Mouse (Mus musculus) CH12.LX (cell line): ENCODE data around the gene Bdh1. TPM values are rescaled to one million over a fixed set of nuclear protein-coding genes. Genes with fewer than 3 reads are reported as not detected.
A peak's percentile ranks its signal among the peaks of the same experiment; 100 is the strongest.

Experiments used
- DNase-seq: peaks from one replicate; pipeline ENCODE4 v3.0.0-alpha.2; 2013; ENCODE audit errors: extremely low read depth
- H3K27ac ChIP-seq: 2 replicates; pipeline ENCODE4 v1.5.1; 2012; ENCODE audit warnings: low read depth, mild to moderate bottlenecking, control low read depth, moderate library complexity; ENCODE audit not compliant: insufficient read depth
- H3K27me3 ChIP-seq: replicated peaks from 2 replicates; pipeline ENCODE3; 2012; ENCODE audit warnings: inconsistent platforms
- H3K36me3 ChIP-seq, 2 experiments: replicated peaks in 1 of 2; 2 replicates each; pipeline versions ENCODE3 to v1.6.1; 2012; ENCODE audit warnings: inconsistent platforms in 1 of 2, low read length in 1 of 2, mild to moderate bottlenecking in 1 of 2, mixed read lengths in 1 of 2, moderate library complexity in 1 of 2; ENCODE audit not compliant: control insufficient read depth in 1 of 2, insufficient read depth in 1 of 2
- H3K4me1 ChIP-seq, 2 experiments: 2 replicates each; pipeline ENCODE4 v1.6.1; 2012; ENCODE audit warnings: inconsistent platforms in 1 of 2, moderate library complexity in 1 of 2; ENCODE audit not compliant: insufficient read depth in 2 of 2, control insufficient read depth in 1 of 2
- H3K4me2 ChIP-seq: 2 replicates; pipeline ENCODE4 v1.6.1; 2012; ENCODE audit warnings: low read depth, mild to moderate bottlenecking, control low read depth; ENCODE audit not compliant: poor library complexity, insufficient read depth, severe bottlenecking
- H3K4me3 ChIP-seq, 3 experiments: fragments of 150-350 bp in 1 of 3; sonication (generic) in 1 of 3; replicated peaks in 1 of 3; 2 replicates each; pipeline versions ENCODE3 to v1.5.1; 2011 to 2012; ENCODE audit warnings: low read depth in 2 of 3, low read length in 2 of 3, mild to moderate bottlenecking in 2 of 3, moderate library complexity in 2 of 3, control low read depth in 1 of 3, improper control_type of control experiment in 1 of 3, inconsistent platforms in 1 of 3, mixed read lengths in 1 of 3; ENCODE audit not compliant: poor library complexity in 1 of 3
- H3K79me2 ChIP-seq: replicated peaks from 2 replicates; pipeline ENCODE4 v1.6.1; 2012; ENCODE audit warnings: mild to moderate bottlenecking, moderate library complexity; ENCODE audit not compliant: control insufficient read depth, poor library complexity, insufficient read depth, severe bottlenecking; ENCODE audit errors: extremely low read depth
- H3K9ac ChIP-seq: 2 replicates; pipeline ENCODE4 v1.6.1; 2012; ENCODE audit warnings: low read depth, mild to moderate bottlenecking, control low read depth, moderate library complexity; ENCODE audit not compliant: insufficient read depth
- H3K9me3 ChIP-seq: replicated peaks from 2 replicates; pipeline ENCODE3; 2012; ENCODE audit warnings: low read length, inconsistent platforms, mixed read lengths
- BHLHE40 ChIP-seq: IDR thresholded peaks from 2 replicates; pipeline ENCODE4 v1.6.1; 2011; ENCODE audit warnings: mild to moderate bottlenecking, low read depth, low read length, improper control_type of control experiment
- E2F4 ChIP-seq: IDR thresholded peaks from 2 replicates; pipeline ENCODE4 v1.6.1; 2011; ENCODE audit warnings: low read depth, low read length, improper control_type of control experiment; ENCODE audit not compliant: insufficient replicate concordance
- ELF1 ChIP-seq: IDR thresholded peaks from 2 replicates; pipeline ENCODE4 v1.6.1; 2014; ENCODE audit warnings: low read depth, mild to moderate bottlenecking, inconsistent platforms, low read length, improper control_type of control experiment
- MAFK ChIP-seq: IDR thresholded peaks from 2 replicates; pipeline ENCODE4 v1.6.1; 2011; ENCODE audit warnings: low read length, improper control_type of control experiment; ENCODE audit not compliant: insufficient replicate concordance
- NELFE ChIP-seq: IDR thresholded peaks from 2 replicates; pipeline ENCODE4 v1.6.1; 2011; ENCODE audit warnings: low read depth, low read length, improper control_type of control experiment
- NRF1 ChIP-seq: IDR thresholded peaks from 2 replicates; pipeline ENCODE4 v1.6.1; 2014; ENCODE audit warnings: low read depth, mild to moderate bottlenecking, inconsistent platforms, low read length, improper control_type of control experiment, moderate library complexity
- POLR2A ChIP-seq: IDR thresholded peaks from 2 replicates; pipeline ENCODE4 v1.6.1; 2011; ENCODE audit warnings: low read depth, mild to moderate bottlenecking, improper control_type of control experiment, low read length
- POLR2AphosphoS2 ChIP-seq: IDR thresholded peaks from 2 replicates; pipeline ENCODE4 v1.6.1; 2011; ENCODE audit warnings: low read depth, low read length, improper control_type of control experiment
- SIN3A ChIP-seq: IDR thresholded peaks from 2 replicates; pipeline ENCODE4 v1.6.1; 2012; ENCODE audit warnings: low read length, improper control_type of control experiment, inconsistent platforms
- TBP ChIP-seq: conservative IDR thresholded peaks from 2 replicates; pipeline ENCODE4 v1.6.1; 2011; ENCODE audit warnings: low read depth, low read length, improper control_type of control experiment
- ZNF384 ChIP-seq: IDR thresholded peaks from 2 replicates; pipeline ENCODE4 v1.6.1; 2012; ENCODE audit warnings: low read depth, low read length, improper control_type of control experiment, inconsistent platforms
- dilution Hi-C: fragments of 300-500 bp; cut with MboI; formaldehyde crosslinking; loops from 2 replicates; pipeline ENCODE4 v1.14.3; 2020; ENCODE audit warnings: low sequenced_read_pairs; ENCODE audit not compliant: extremely low pct_unique_long_range_greater_than_20kb, extremely low pct_ligation_motif_present
- in situ Hi-C: fragments of 300-500 bp; cut with MboI; formaldehyde crosslinking; loops from 3 replicates; pipeline ENCODE4 v1.14.3; 2019; ENCODE audit warnings: low sequenced_read_pairs, low pct_ligation_motif_present, low pct_unique_long_range_greater_than_20kb, mixed read lengths
- polyA plus RNA-seq: library from polyadenylated mRNA; unstranded; fragments of >175 nt; gene quantifications from 2 replicates; pipeline ENCODE4 v1.2.1, GENCODE M21; 2012; ENCODE audit warnings: low read depth; ENCODE audit not compliant: insufficient read length
- total RNA-seq, 2 experiments: library from RNA; depleted of rRNA; stranded (reverse); fragments of 300-350 nt in 1 of 2; fragments of >200 nt in 1 of 2; gene quantifications; 2 replicates each; pipeline ENCODE4 v1.2.3; 2012 to 2014

The Bdh1 gene
- total and polyA plus RNA-seq, 3 experiments, result 37.9 to 110 (median 54.3) TPM

DNA sequence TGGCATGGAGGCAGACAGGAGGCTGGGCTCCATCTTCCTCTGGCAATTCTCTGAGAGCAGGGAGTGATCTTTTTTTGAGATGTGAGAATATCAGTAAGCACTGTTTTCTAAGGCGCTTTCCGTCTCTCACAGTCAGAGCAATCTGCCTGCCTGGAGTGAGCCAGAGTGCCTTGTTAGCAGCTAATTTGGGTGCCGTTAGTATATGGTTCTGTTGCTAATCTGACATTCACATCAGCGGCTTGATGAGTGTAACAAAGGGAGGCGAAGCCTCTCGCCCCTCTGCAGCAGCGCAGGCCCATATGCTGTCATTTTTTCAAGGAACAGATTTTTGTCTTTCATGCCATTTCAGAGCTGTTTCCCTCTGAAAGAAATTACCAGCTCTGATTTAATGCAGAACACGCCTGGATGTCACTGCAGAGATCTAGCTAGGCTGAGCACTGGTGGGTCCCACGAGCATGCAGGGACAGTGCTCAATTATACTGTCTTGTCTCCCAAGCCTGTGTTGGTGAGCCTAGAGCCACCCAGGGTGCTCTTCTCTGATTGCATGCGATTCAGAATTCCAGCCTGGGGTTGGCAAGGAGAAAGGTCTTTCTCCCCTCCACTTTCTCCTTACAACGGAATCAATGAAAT is 77.7 kb downstream of the Bdh1 start:
- Histone ChIP-seq H3K36me3 (no peaks in the 10 kb centered on the region), H3K79me2 (no peaks in the 10 kb centered on the region), H3K27ac (no peak overlapping the region), H3K9ac (no peak overlapping the region), H3K9me3 (no peaks in the 10 kb centered on the region), H3K4me3 (no peak overlapping the region), H3K4me1 (0 out of 4 replicates have a peak, but pooled peaks cover 0 to 2% of the 10 kb centered on the region in 2 experiments), H3K27me3 (no peaks in the 10 kb centered on the region)
- dilution Hi-C loops, result no loop called here
- DNase-seq, result no peak
- in situ Hi-C loops, result loop anchor here (5.0 kb wide), 1 partner anchor 38 kb away; no protein-coding TSS in a partner anchor
- no peak for TF ChIP-seq POLR2A
- TF ChIP-seq TBP, result no peak
- no peak for TF ChIP-seq ELF1
- TF ChIP-seq, all 38 proteins: peak for 0
- H3K4me2 ChIP-seq, result no peak overlapping the region

DNA sequence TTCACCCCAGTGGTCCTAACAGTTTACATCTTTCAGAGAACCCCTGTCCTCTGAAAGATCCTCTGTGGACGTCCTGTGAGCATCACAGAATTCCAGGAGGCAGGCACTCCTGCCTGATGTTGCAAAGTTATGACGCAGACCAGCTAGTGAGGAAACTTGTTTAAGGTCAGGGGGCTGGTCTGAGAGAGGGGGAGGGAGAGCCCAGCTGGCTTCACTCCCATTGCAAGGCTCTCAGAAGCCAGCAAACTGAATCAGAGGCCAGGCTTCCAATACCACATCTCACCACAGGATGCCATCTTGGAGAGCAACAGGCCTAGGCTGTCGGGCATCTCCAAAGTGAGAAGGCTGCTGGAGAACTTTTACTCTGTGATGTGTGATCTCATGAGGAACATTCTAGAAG is 78.5 kb downstream of the Bdh1 start:
- no peak overlapping the region for H3K4me2 ChIP-seq
- in situ Hi-C loops (loop anchor here (5.0 kb wide), 1 partner anchor 37 kb away; no protein-coding TSS in a partner anchor), dilution Hi-C loops (no loop called here)
- no peaks in the 10 kb centered on the region for H3K27me3 ChIP-seq
- H3K36me3 ChIP-seq, result no peaks in the 10 kb centered on the region
- no peak overlapping the region for H3K4me3 ChIP-seq
- H3K4me1 ChIP-seq, result no peaks in the 10 kb centered on the region
- H3K27ac ChIP-seq, result no peak overlapping the region
- no peaks in the 10 kb centered on the region for H3K79me2 ChIP-seq
- no peaks in the 10 kb centered on the region for H3K9me3 ChIP-seq
- H3K9ac ChIP-seq, result no peak overlapping the region
- no peak for DNase-seq
- TF ChIP-seq ZNF384 (no peak), NELFE (no peak), NRF1 (no peak), BHLHE40 (no peak), SIN3A (no peak), MAFK (no peak), POLR2AphosphoS2 (no peak), E2F4 (no peak), POLR2A (no peak), ELF1 (no peak)

DNA sequence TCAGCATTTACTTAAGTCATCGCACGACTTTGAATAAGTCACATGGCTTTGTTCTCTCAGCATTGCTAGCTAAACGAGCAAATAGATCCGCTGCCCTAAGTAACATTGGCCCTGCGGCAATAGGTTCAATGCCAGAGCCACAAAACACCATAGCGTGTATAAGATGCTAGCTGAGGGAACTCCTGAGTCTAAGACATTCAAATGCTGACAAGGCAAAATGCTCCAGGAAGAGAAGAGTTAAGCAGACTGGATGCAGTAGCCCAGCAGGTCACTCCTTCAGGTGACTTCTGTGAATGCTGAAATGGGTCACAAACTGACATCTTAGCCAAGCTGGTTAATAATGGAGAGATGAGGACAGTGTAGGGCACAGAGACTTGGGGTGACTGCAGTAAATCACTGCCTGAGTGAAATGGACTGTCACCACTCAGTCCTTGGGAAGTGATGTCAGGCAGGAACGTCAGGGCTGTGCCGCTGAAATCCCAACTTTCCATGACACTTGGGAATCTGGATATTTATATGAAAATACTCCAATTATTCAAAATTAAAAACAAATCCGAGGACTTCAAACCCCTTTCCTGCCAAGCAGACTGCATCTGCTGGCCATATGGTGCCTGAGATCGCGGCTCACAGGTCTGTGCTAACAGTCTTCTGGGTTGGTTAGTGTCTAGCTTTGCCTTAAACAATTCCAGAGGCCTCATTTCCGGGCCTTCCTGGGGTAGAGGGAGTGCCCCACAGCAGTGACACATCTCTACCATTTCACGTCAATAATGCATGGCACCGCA is 79.1 kb downstream of the Bdh1 start:
- dilution Hi-C loops (no loop called here), in situ Hi-C loops (loop anchor here (5.0 kb wide), 1 partner anchor 36 kb away; no protein-coding TSS in a partner anchor)

More for the DNA sequence above, 79.1 kb downstream of the Bdh1 start:
- Histone ChIP-seq H3K4me2 (no peak overlapping the region), H3K9ac (no peak overlapping the region), H3K9me3 (no peaks in the 10 kb centered on the region), H3K79me2 (no peaks in the 10 kb centered on the region), H3K4me3 (no peak overlapping the region), H3K36me3 (no peaks in the 10 kb centered on the region), H3K27me3 (no peaks in the 10 kb centered on the region), H3K4me1 (no peaks in the 10 kb centered on the region)
- no peak for DNase-seq
- no peak for TF ChIP-seq TBP
- TF ChIP-seq MAFK, result peak; percentile 83
- TF ChIP-seq, all 38 proteins: peak for 1
- H3K27ac ChIP-seq, result no peak overlapping the region
